Mouse (Mus musculus): ENCODE measurements around the gene Vgll4. TPM values are rescaled to one million over a fixed set of nuclear protein-coding genes. Genes with fewer than 3 reads are reported as not detected.

Vgll4 gene
- 10 to 100 TPM; 34.8 to 37.8 TPM for total RNA-seq (2023)

DNA sequence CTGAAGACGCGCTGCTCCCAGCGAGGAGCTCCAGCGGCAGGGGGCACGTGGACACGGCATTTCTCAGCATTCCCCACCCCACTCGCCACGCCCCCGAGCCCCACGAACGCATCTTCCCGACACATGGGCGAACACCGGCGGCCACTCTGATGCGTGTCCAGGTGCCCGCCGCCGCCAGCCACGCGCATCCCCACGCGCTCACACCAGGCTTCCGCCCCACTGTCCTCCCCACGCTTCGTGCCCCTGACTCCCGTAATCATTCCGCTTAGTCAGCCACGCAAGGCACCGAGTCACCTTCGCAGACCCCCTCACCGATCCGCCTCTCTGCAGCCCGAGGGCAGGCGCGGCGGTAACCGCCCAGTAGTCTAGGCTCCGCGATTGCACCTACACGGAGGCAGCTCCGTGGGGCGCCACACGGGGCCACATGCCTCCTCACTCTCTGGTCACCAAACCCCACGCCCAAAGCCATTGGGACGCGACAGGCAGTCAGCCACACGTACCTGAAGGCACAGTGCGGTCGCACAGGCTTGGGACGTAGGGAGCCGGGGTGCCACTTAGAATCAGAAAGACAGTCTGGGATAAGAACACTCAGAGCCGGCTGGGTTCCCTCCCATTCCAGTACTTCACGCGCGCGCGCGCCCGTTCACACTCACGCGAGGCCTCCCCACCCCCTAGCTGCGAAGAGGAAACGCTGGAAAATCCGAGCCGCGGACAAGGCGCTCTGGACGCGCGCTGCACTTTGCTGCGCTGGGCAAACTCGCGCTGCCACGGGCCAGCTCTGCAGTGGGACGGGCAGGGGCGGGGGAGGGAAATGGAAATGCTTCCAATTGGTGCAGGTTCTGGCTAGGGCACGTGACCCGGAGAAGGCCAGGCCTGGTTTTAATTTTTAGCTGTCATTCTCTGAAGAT is at the start of gene Vgll4:
Gene Vgll4, minus strand, starts transcription at position 782 of the 908 bp plus-strand sequence.

Other genes with a start within 250 kb of the Vgll4 start
- gene Tamm41, start 67.9 kb upstream of the Vgll4 start, total RNA-seq (2023) = 1 to 10 TPM; 8.5 to 9.2 TPM
- gene Syn2, start 164.9 kb upstream of the Vgll4 start, total RNA-seq (2023) = not detected

Measured in neutrophil, adult 83 days (primary cell).